Mouse (Mus musculus) cerebellum, adult 9-10 months (tissue): Measurements from ENCODE around the gene Stil.
"Not testable (repeated sequence)": the region's sequence is repeated elsewhere in the genome, so short reads cannot be mapped to it uniquely, and the experiment has no call there.

Experiments used
- DNase-seq: peaks from one replicate; pipeline ENCODE4 v3.0.0; 2022

Gene Stil

GRCm38 (mm10) chr4:114999773-115000428, at the start of gene Stil:
Gene Stil (plus strand): TSS chr4:115000159.
- DNase-seq = peak; percentile 96

- no peak for DNase-seq
These were observed 46.8 kb upstream of the Stil start for GRCm38 (mm10) chr4:114953172-114953571.

- peak; percentile 10 for DNase-seq
These were observed 42.6 kb upstream of the Stil start for GRCm38 (mm10) chr4:114957403-114957802.

- no peak for DNase-seq
These were observed 41.7 kb upstream of the Stil start for GRCm38 (mm10) chr4:114958231-114958630.

GRCm38 (mm10) chr4:114958786-114959185, 41.2 kb upstream of the Stil start:
- no peak for DNase-seq

GRCm38 (mm10) chr4:114959533-114959932, 40.4 kb upstream of the Stil start:
- no peak for DNase-seq

GRCm38 (mm10) chr4:114960881-114961280, 39.1 kb upstream of the Stil start:
- not testable (repeated sequence) for DNase-seq

- DNase-seq = no peak
These were observed 29.2 kb upstream of the Stil start for GRCm38 (mm10) chr4:114970736-114971135.

GRCm38 (mm10) chr4:114973229-114973740, 26.7 kb upstream of the Stil start:
- no peak for DNase-seq

- DNase-seq = no peak
These were observed 17.3 kb upstream of the Stil start for GRCm38 (mm10) chr4:114982619-114983018.

GRCm38 (mm10) chr4:114983020-114983419, 16.9 kb upstream of the Stil start:
- DNase-seq = peak; percentile 26

- DNase-seq = no peak
These were observed 13.8 kb upstream of the Stil start for GRCm38 (mm10) chr4:114986211-114986590.

GRCm38 (mm10) chr4:114986591-114987432, 13.1 kb upstream of the Stil start, which contains the start of gene Cmpk1:
Gene Cmpk1 (minus strand): TSS chr4:114987241.
- DNase-seq = peak; percentile 80

GRCm38 (mm10) chr4:114994218-114994617, 5.7 kb upstream of the Stil start:
- DNase-seq = no peak

GRCm38 (mm10) chr4:114997051-114997450, 2.9 kb upstream of the Stil start:
- DNase-seq = peak; percentile 41

GRCm38 (mm10) chr4:114999445-114999772, 550 bp upstream of the Stil start:
- no peak for DNase-seq

GRCm38 (mm10) chr4:115000429-115000795, 453 bp downstream of the Stil start:
- no peak for DNase-seq

GRCm38 (mm10) chr4:115014276-115014675, 14.3 kb downstream of the Stil start:
- DNase-seq = no peak

- DNase-seq = no peak
These were observed 20.0 kb downstream of the Stil start for GRCm38 (mm10) chr4:115019997-115020396.

GRCm38 (mm10) chr4:115035043-115035442, 35.1 kb downstream of the Stil start:
- no peak for DNase-seq

- no peak for DNase-seq
These were observed 38.3 kb downstream of the Stil start for GRCm38 (mm10) chr4:115038242-115038641.

GRCm38 (mm10) chr4:115045621-115046020, 45.7 kb downstream of the Stil start:
- no peak for DNase-seq

- no peak for DNase-seq
These were observed 47.8 kb downstream of the Stil start for GRCm38 (mm10) chr4:115047750-115048149.

- no peak for DNase-seq
These were observed 48.2 kb downstream of the Stil start for GRCm38 (mm10) chr4:115048190-115048589.
